ENCODE assay signal across 13 mouse cellular contexts in the genomic region with DNA sequence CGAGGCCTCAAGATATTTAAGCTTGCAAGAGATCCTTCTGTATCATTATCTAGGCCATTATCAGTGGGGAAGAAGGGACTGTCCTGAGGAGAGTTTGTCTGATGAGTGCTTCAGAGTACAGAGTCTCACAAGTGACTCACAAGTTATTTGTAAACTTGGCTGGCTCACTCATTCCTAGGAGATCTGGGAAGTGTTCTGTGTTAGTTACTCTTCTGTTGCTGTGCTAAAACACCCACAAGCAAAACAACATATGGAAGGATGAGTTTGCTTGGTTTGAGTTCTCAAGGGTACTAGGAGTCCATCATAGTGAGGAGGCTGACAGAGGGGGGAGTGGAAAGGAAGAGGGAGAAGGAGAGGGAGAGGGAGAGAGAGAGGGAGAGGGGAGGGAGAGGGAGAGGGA.
"Had no signal": no experiment of that assay in that cellular context is flagged by ENCODE, and none has a peak within 500 bp of the region (broad histone marks: within the 10 kb centered on the region; RNA-seq: fewer than 3 reads in every experiment).

No protein-coding gene starts in this region.

- H3K9ac ChIP-seq: lung, embryonic 14.5 days; neural tube, embryonic 12.5 days; stomach, embryonic 15.5 days had no signal

- H3K4me3 ChIP-seq: limb, embryonic 10.5 days; midbrain, embryonic 10.5 days; myocyte; neural tube, embryonic 12.5 days; stomach, embryonic 15.5 days had no signal

- H3K4me1 ChIP-seq: stomach, embryonic 15.5 days had no signal

- H3K4me2 ChIP-seq: liver, embryonic 11.5 days; lung, embryonic 14.5 days; neural tube, embryonic 12.5 days; stomach, embryonic 15.5 days had no signal

- H3K9me3 ChIP-seq: limb, embryonic 10.5 days; midbrain, embryonic 10.5 days; neural tube, embryonic 12.5 days; stomach, embryonic 15.5 days had no signal

- H3K36me3 ChIP-seq: limb, embryonic 10.5 days; midbrain, embryonic 10.5 days; neural tube, embryonic 12.5 days; stomach, embryonic 15.5 days had no signal

- ATAC-seq: intestine, postnatal 0 days had no signal

- DNase-seq: kidney, adult 8-10 months; kidney, postnatal 25 days; lung, embryonic 14.5 days; lung, postnatal 10 days; lung, postnatal 4 days; thymus, postnatal 4 days had no signal

- H3K27me3 ChIP-seq: neural tube, embryonic 12.5 days; stomach, embryonic 15.5 days had no signal

- H3K27ac ChIP-seq: limb, embryonic 10.5 days; midbrain, embryonic 10.5 days; neural tube, embryonic 12.5 days; stomach, embryonic 15.5 days had no signal
